Mouse (Mus musculus) adrenal gland, postnatal 36 days (tissue): ENCODE results near the gene Ablim1. TPM values are rescaled to one million over a fixed set of nuclear protein-coding genes. Genes with fewer than 3 reads are reported as not detected.
A peak's percentile ranks its signal among the peaks of the same experiment; 100 is the strongest.

Source experiments
- DNase-seq, 2 experiments: peaks; one replicate each; pipeline ENCODE4 v3.0.0; 2021; ENCODE audit warnings: mixed read lengths in 1 of 2
- total RNA-seq, 2 experiments: library from RNA; stranded (reverse); gene quantifications; 2 replicates each; pipeline ENCODE4 v1.2.3; 2021

The Ablim1 gene
- total RNA-seq, 2 experiments from 2014 or later: 34.0 to 37.0 TPM

- no peak for DNase-seq
Measured at GRCm38 (mm10) chr19:57185021-57185420, 129.7 kb downstream of the Ablim1 start.

- no peak for DNase-seq
Measured at GRCm38 (mm10) chr19:57182938-57183720, 131.6 kb downstream of the Ablim1 start.

DNA sequence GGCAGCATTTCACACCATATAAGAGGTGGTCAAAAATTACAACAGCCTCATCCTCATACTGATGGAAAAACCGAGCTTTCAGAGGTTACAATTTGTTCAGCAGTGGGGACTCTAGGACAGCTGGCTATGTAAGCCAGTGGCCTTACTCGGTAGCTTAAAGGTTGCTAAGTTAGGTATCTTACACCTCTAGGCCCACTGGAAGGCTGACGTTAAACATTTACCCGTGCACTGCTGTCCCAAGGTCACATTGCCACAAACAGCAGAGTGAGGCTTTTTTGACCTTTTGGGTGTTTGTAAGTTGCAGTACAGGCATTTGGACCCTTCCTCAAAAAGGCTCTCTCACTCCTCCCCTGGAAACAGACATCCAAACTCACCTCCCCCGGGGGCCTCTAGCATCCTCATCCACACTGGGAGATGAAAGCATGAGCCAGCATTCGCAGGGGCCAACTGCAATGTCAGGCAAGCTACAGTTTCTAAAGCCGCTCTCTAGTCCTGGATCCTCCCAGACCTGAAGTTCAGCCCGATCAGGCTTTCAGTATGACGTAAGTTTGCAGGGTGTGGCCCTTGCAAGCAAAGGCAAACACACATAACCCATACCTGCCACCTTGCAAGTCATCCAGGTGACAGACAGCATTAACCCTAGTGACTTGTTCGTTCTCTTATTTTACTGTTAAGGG is 132.7 kb downstream of the Ablim1 start:
- DNase-seq: no peak

DNA sequence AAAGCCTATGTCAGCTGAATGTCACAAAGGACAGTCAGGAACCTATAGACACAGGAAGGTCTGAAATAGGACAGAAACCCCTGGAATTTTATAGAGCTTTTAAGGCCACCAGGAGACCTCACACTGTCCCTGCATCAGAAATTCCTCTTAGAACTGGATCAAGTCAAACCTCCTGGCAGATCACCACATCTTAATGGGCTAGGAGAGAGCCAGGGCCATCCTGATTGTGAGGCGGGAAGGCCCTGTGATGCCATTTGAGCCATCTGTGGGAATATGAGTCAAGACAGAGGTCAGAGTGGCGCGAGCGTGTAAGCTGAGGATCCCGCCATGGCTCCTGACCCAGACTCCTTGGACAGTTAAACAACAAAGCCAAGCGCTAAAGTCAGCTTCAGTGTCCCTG is 133.4 kb downstream of the Ablim1 start:
- no peak for DNase-seq

- DNase-seq: no peak
Measured at GRCm38 (mm10) chr19:57180908-57181307, 133.8 kb downstream of the Ablim1 start.

- no peak for DNase-seq
Measured at GRCm38 (mm10) chr19:57180333-57180732, 134.4 kb downstream of the Ablim1 start.

GRCm38 (mm10) chr19:57179269-57179668 is 135.4 kb downstream of the Ablim1 start:
- DNase-seq: no peak

- DNase-seq: no peak
Measured at GRCm38 (mm10) chr19:57177334-57177733, 137.4 kb downstream of the Ablim1 start.

DNA sequence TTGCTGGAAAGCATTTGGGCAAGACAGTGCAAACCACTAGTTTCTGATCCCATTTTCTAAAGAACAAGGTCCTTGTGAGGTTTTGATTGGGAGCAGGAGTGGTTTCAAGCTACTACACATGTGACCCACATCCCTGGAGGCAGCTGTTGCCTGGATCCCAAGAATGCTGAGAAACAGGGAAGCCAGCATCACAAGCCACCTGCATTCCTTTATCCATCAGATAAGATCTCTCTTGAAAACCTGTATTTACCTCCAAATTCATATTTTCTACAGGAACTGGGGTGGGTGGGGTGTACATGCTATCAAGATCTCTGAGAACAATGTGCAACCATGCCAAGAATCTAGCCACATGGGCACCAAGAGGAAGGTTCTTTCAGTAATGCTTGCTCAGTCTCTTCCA is 139.6 kb downstream of the Ablim1 start:
- no peak for DNase-seq

DNA sequence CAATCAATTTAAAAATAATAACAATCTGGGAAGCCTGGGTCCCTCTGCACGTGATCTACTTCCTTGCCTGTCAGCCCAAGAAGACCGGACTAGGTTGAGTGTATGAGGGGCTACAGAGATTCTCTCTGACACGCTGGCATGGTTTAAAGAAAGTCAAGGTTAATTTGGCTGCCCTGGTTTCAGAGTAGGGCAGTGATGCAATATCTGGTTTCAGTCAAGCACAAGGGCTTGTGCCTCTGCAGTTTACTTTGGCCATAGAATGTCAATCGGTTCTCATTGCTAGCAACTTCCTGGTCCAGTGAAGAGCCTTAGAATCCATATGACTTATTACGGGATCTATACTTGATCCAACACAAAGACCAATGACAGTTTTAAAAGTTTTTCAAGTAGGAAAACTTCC is 140.2 kb downstream of the Ablim1 start:
- DNase-seq: no peak

- no peak for DNase-seq
Measured at GRCm38 (mm10) chr19:57174045-57174444, 140.7 kb downstream of the Ablim1 start.

- DNase-seq: no peak
Measured at GRCm38 (mm10) chr19:57172321-57172720, 142.4 kb downstream of the Ablim1 start.

DNA sequence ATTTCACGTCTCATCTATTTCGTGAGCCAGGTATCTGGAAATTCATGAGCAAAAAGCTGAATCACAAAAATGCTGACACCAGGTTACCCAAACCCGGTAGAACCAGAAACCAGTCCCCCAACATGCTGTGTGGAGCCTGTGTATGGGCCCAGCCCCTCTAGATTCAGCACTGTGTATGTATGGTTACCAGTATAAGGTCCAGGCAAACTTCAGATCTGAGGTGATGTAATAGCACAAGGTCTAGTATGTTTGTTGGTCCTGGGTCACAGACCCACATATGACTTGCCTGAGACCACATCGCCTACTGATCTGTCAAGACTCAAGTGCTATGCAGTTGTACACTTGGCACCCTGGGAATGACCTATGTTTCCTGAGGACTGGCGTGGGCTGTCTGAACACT is 143.8 kb downstream of the Ablim1 start:
- no peak for DNase-seq

- DNase-seq: no peak
Measured at GRCm38 (mm10) chr19:57169485-57169884, 145.2 kb downstream of the Ablim1 start.

GRCm38 (mm10) chr19:57167721-57168120 is 147.0 kb downstream of the Ablim1 start:
- DNase-seq: no peak

DNA sequence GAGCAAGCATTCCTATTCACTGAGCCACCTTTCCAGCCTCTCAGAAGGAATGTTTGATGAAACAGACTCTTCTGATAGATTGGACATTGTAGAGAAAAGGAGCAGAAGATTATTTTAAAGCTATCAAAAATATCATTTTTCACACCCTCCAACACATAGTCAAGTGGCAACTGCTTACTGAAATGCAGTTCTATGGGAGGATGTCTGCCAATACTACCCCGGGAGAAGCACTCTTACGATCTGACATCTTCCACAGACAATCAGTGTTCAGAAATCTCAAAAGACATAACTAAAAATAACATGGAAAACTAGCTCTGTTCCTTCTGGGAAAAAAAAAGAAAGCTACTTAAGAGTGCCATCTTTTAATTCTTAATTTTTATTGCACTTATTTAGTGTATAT is 149.8 kb downstream of the Ablim1 start:
- no peak for DNase-seq

DNA sequence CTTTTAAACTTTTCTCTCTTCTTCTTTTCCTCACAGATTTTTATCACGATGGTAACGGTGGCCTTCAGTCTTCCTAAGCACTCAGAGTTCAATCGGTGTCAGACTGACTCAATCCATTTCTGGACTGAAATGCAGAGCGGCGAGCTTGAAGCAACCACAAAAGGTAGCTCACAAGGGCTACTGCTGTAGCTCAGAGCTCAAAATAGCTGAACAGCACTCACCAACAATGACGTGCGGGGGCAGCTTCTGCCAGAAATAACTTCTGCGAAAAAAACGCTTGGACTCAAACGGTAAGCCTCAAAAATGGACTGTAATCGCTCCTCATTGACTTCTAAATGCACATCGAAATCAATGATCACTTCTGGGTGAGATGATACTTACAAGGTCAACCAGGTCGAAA is 151.4 kb downstream of the Ablim1 start:
- no peak for DNase-seq

DNA sequence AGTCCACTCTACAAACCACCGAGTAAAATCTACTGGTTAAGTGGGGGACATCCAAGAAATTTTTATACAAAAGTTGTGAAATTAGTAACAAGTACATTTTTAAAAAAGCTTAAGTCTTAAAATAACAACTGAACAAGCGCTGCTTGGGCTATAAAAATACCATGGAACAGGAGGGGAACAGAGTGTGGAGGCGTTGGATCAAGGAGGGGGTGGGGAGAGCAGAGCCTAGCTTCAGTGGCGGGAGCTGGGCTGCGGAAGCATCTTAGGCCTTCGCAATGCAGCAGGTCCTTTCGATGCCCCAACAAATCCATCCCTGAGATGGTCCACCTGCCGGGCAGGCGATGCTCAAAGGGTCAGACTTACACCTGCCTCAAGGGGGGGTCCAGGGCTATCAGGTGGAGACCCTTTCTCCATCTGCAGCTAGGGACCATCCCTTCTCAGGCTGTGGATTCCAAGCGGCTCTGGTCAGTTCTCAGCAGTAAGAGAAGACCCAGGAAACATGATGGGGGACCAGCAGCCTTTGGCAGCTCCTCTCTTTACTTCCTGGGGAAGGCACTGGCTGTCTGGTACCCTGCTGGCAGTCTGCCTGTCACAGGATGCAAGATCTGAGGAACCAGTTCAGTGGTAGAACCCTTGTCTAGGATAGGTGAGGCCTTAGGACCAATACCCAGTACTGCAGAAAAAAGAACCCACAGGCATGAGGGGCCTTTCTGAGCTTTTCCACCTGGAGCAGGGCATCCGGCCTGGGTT is 152.6 kb downstream of the Ablim1 start:
- no peak for DNase-seq

DNA sequence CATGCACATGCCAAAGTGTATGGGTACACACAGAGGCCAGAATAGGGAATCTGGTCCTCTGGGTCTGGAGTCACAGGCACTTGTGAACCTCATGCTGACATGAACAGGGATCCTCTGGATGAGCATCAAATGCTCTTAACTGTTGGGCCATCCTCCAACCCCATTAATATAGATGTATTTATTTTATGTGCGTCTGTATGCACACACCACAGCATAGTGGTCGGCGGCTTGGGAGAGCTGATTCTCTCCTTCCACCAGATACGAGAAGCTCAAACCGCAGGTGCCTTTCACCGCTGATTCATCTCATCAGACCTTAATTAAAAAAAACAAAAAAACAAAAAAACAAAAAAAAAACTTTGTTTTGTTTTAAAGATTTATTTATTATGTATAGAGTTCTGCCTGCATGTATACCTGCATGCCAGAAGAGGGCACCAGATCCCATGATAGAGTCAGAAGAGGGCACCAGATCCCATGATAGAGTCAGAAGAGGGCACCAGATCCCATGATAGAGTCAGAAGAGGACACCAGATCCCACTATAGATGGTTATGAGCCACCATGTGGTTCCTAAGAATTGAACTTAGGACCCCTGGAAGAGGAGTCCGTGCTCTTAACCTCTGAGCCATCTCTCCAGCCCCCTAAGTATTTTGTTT is 153.6 kb downstream of the Ablim1 start:
- DNase-seq: peak; percentile 53 to 69

DNA sequence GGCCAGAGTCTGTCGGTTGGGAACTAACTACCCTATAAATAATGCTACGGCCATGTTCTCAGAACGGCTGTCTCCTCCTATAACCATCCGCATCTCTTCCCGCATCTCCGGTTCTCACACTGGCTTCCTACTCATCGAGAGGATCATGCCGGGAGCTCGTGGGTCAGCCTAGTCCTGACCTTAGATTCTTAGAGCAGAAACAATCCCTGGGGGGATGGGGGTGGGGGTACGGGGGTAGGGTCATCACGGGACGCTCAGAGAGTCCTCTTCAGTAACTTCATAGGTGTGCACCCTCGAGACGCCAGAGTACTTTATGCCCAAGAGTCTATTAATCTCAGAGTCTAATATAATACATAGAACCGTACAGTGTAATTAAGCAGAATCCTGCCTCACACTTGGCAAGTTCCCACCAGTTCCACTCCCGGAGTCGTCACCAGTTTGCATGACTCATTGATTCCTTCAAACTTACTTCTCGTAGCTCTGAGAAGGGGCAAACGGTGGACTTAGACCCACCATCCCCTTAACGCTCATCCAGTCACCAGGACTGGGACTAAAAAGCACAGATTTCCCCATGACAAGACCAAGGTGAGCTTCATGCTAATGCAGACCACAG is 156.9 kb downstream of the Ablim1 start:
- DNase-seq: no peak

DNA sequence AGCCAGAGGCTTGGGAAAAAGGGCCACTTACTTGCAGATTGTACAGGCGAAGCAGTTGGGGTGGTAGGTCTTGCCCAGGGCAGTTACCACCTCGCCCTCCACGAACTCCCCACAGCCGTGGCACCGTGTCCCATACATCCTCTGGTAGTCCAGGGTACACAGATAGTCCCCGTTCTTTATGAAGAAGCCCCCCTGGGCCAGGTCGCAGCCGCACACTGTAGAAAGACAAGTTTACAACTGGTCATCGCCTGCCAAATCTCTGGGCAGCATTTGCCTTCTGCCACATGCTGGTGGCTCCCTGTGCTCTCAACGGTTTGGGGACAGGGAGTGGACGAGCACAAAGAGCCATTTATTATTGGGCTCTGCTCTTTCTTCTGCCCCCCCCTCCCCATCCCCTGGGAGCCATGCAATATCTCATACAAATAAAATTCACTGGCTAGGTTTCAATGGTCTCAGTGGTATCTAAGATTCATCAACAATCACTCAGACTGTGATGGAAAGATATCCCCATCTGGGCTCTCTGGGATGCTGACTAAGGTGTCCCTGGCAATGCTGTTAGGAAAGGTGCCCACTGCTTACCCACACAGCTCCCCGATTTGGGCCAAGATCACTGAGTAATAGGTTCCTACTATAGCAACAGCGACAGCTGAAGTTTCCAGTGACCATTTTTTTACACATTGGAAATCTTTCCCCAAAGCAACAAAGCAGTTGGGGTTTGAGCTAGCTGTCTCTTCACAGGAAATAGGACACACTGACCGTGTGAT is 159.4 kb downstream of the Ablim1 start:
- no peak for DNase-seq
